18 mouse cellular contexts compared by ENCODE assay signal in genomic region chr2:90628261-90628660, GRCm38 (mm10). TPM values are rescaled to one million over a fixed set of nuclear protein-coding genes. Genes with fewer than 3 reads are reported as not detected.
DNase-seq lines count a peak whose midpoint lies in the region; TF ChIP-seq lines count a peak whose summit lies in the region.
"Had no signal": no experiment of that assay in that cellular context is flagged by ENCODE, and none has a peak within 500 bp of the region (broad histone marks: within the 10 kb centered on the region; RNA-seq: fewer than 3 reads in every experiment).

No protein-coding gene starts in this region.

- 85% methylated on average over 5 of the region's 5 CpGs for WGBS in heart, adult 2 months

- intact Hi-C loops in heart, adult 2 months (cut with DNase I), result no loop called here

- H3K27ac ChIP-seq in heart, adult 2 months, result no peak overlapping the region
- H3K27ac ChIP-seq: embryonic facial prominence, embryonic 10.5 days; embryonic facial prominence, embryonic 12.5 days; forebrain, embryonic 13.5 days; forebrain, embryonic 15.5 days had no signal

- no peak overlapping the region for H3K4me3 ChIP-seq in heart, adult 2 months
- H3K4me3 ChIP-seq: embryonic facial prominence, embryonic 10.5 days; embryonic facial prominence, embryonic 12.5 days; forebrain, embryonic 13.5 days; forebrain, embryonic 15.5 days had no signal

- DNase-seq in adrenal gland, adult (ENCODE audit: inconsistent age in 2 of 2, low spot score in 1 of 2), result peak; percentile 51 to 72
- no peak for DNase-seq in adrenal gland, adult 18-20 months (ENCODE audit: low spot score in 2 of 2)
- DNase-seq in adrenal gland, adult 8-10 months, result peak; percentile 25
- DNase-seq in adrenal gland, postnatal 10 days, result no peak
- DNase-seq in heart, adult 11 months, result peak; percentile 51
- no peak for DNase-seq in heart, adult 2 months
- peak; percentile 53 for DNase-seq in 416B (ENCODE audit: low read depth)
- no peak for DNase-seq in gastrocnemius, postnatal 10 days
- DNase-seq: cerebellum, adult 11-12 months; cerebellum, adult 2 months; cerebellum, adult 9-10 months; cerebellum, postnatal 10 days; cerebellum, postnatal 25 days; forebrain, postnatal 0 days had no signal

- no peaks in the 10 kb centered on the region for H3K36me3 ChIP-seq in heart, adult 2 months (ENCODE audit: control insufficient read depth, insufficient read depth, low read length)
- H3K36me3 ChIP-seq: embryonic facial prominence, embryonic 10.5 days; embryonic facial prominence, embryonic 12.5 days; forebrain, embryonic 15.5 days had no signal

- H3K4me1 ChIP-seq in heart, adult 2 months (ENCODE audit: control insufficient read depth, insufficient read depth, low read length), result peaks cover 1% of the 10 kb centered on the region; the same call in 1 of the 2 replicates

- no peaks in the 10 kb centered on the region for H3K79me2 ChIP-seq in heart, adult 2 months (replicated peaks; ENCODE audit: control insufficient read depth, insufficient read depth, low read length)

- H3K9ac ChIP-seq in heart, adult 2 months (ENCODE audit: low read depth, low read length), result no peak overlapping the region
- H3K9ac ChIP-seq: embryonic facial prominence, embryonic 12.5 days; forebrain, embryonic 13.5 days; forebrain, embryonic 15.5 days; forebrain, postnatal 0 days had no signal

- H3K27me3 ChIP-seq in heart, adult 2 months (ENCODE audit: control insufficient read depth, insufficient read depth, low read length), result no peaks in the 10 kb centered on the region
- H3K27me3 ChIP-seq: embryonic facial prominence, embryonic 12.5 days; forebrain, embryonic 13.5 days; forebrain, embryonic 15.5 days had no signal

- TF ChIP-seq POLR2A in heart, adult 2 months (IDR thresholded peaks at IDR 0.05; ENCODE audit: insufficient read depth, low read depth, low read length), result no peak

- TF ChIP-seq CTCF in heart, adult 2 months (IDR thresholded peaks at IDR 0.05), result no peak

- no peak for TF ChIP-seq EP300 in heart, adult 2 months (IDR thresholded peaks at IDR 0.05; ENCODE audit: insufficient read depth, low read depth, low read length)

RNA-seq across cellular contexts. Expression of gene Ptprj, which starts 47.8 kb away (rescaled TPM):
- total RNA-seq in adrenal gland, adult 18-20 months (2021), result 10 to 100 TPM; 15.0 to 18.1 TPM
- total RNA-seq in adrenal gland, adult 8-10 months (2022), result 10 to 100 TPM; 13.5 to 33.1 (median 23.3) TPM
- 10 to 100 TPM; 20.9 to 23.2 TPM for total RNA-seq in adrenal gland, postnatal 10 days (2021)
- 10 to 100 TPM in 1 of 2 experiments, 1 to 10 TPM in 1; 7.4 to 10.5 TPM for total RNA-seq in heart, adult 2 months (2021)
- 3.7 and 4.8 TPM in 2 replicates for polyA plus RNA-seq in heart, adult 2 months (2012; rRNA removed)
- total RNA-seq in gastrocnemius, postnatal 10 days (2021), result 1 to 10 TPM; 7.5 to 9.5 TPM

RNA-seq across cellular contexts. Expression of gene Nup160, which starts 48.8 kb away (rescaled TPM):
- 10 to 100 TPM; 13.2 to 14.7 TPM for total RNA-seq in adrenal gland, adult 18-20 months (2021)
- total RNA-seq in adrenal gland, adult 8-10 months (2022), result 10 to 100 TPM; 19.8 to 33.5 (median 23.4) TPM
- total RNA-seq in adrenal gland, postnatal 10 days (2021), result 10 to 100 TPM; 17.7 to 25.7 TPM
- total RNA-seq in heart, adult 2 months (2021), result 10 to 100 TPM; 12.9 to 13.9 TPM
- 5.2 and 9.8 TPM in 2 replicates for polyA plus RNA-seq in heart, adult 2 months (2012; rRNA removed)
- 10 to 100 TPM; 11.7 to 14.9 TPM for total RNA-seq in gastrocnemius, postnatal 10 days (2021)

Comparison
In these comparisons a context has a peak if more than half of its experiments do, and no peak if none do; other contexts are left out.
1. DNase-seq: peak in adrenal gland, adult (2 of 2), adrenal gland, adult 8-10 months (single experiment), heart, adult 11 months (single experiment) and 416B (single experiment); none in adrenal gland, adult 18-20 months (0 of 2), adrenal gland, postnatal 10 days (single experiment), heart, adult 2 months (0 of 2) and gastrocnemius, postnatal 10 days (single experiment).